Mouse (Mus musculus) forelimb bud, embryonic 11.5 days (tissue): ENCODE results near the gene B3galnt1.

ENCODE experiments used
- DNase-seq: peaks from one replicate; pipeline ENCODE4 v3.0.0-alpha.2; 2012; ENCODE audit warnings: low read depth, low spot score

The B3galnt1 gene

GRCm38 (mm10) chr3:69598261-69599165 lies at the start of gene B3galnt1:
TSS of gene B3galnt1 (minus strand) at chr3:69598960.
- DNase-seq, result peak; percentile 49

GRCm38 (mm10) chr3:69634521-69634920 lies 35.8 kb upstream of the B3galnt1 start:
- no peak for DNase-seq

GRCm38 (mm10) chr3:69633706-69634420 lies 35.1 kb upstream of the B3galnt1 start:
- DNase-seq, result no peak

- DNase-seq, result peak; percentile 42
These were observed 28.3 kb upstream of the B3galnt1 start for GRCm38 (mm10) chr3:69626963-69627590.

GRCm38 (mm10) chr3:69626213-69626962 lies 27.6 kb upstream of the B3galnt1 start:
- DNase-seq, result no peak

- no peak for DNase-seq
These were observed 25.4 kb upstream of the B3galnt1 start for GRCm38 (mm10) chr3:69624182-69624581.

GRCm38 (mm10) chr3:69607909-69608308 lies 9.1 kb upstream of the B3galnt1 start:
- no peak for DNase-seq

GRCm38 (mm10) chr3:69607468-69607867 lies 8.7 kb upstream of the B3galnt1 start:
- no peak for DNase-seq

GRCm38 (mm10) chr3:69606923-69607322 lies 8.2 kb upstream of the B3galnt1 start:
- no peak for DNase-seq

- DNase-seq, result no peak
These were observed 373 bp upstream of the B3galnt1 start for GRCm38 (mm10) chr3:69599166-69599500.

GRCm38 (mm10) chr3:69597816-69598215 lies 944 bp downstream of the B3galnt1 start:
- DNase-seq, result peak; percentile 30

- no peak for DNase-seq
These were observed 1.5 kb downstream of the B3galnt1 start for GRCm38 (mm10) chr3:69597211-69597610.

- DNase-seq, result no peak
These were observed 2.6 kb downstream of the B3galnt1 start for GRCm38 (mm10) chr3:69596116-69596515.

GRCm38 (mm10) chr3:69594071-69594470 lies 4.7 kb downstream of the B3galnt1 start:
- no peak for DNase-seq

- no peak for DNase-seq
These were observed 5.3 kb downstream of the B3galnt1 start for GRCm38 (mm10) chr3:69593426-69593825.

GRCm38 (mm10) chr3:69588101-69588760 lies 10.5 kb downstream of the B3galnt1 start:
- no peak for DNase-seq

- DNase-seq, result no peak
These were observed 15.0 kb downstream of the B3galnt1 start for GRCm38 (mm10) chr3:69583798-69584197.

GRCm38 (mm10) chr3:69578791-69579190 lies 20.0 kb downstream of the B3galnt1 start:
- DNase-seq, result no peak

- DNase-seq, result no peak
These were observed 22.0 kb downstream of the B3galnt1 start for GRCm38 (mm10) chr3:69576715-69577114.

GRCm38 (mm10) chr3:69575577-69575976 lies 23.2 kb downstream of the B3galnt1 start:
- no peak for DNase-seq

- DNase-seq, result no peak
These were observed 26.2 kb downstream of the B3galnt1 start for GRCm38 (mm10) chr3:69572561-69572960.
